Mouse (Mus musculus): ENCODE data around the gene S100a14. TPM values are rescaled to one million over a fixed set of nuclear protein-coding genes. Genes with fewer than 3 reads are reported as not detected.

Gene S100a14
- total and polyA plus RNA-seq, 3 experiments: not detected

DNA sequence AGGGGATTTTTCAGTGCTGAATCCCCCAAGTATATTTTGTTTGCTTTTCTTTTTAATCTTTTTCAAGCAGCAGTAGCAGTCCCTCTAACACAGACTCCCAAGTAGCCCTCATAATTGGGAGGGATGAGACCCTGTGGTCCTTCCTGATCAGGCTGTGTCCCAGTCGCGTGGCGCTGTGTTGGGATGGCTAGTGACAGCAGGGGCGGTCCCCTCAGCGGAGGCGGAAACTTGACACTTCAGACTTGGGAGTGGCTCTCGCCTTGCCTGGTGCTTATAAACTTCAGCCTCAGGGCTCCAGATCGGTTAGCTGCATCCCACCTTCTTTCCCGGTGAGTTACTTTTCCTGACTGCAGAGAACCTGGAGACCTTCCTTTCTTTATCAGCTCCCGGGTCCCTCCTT lies 12.0 kb upstream of the S100a14 start (continued):
- no peak for TF ChIP-seq TAL1 (IDR thresholded peaks at IDR 0.05; ENCODE audit: low read length)
- no peak for TF ChIP-seq E2F4 (IDR thresholded peaks at IDR 0.05; ENCODE audit: borderline replicate concordance, low read depth, low read length)
- no peak; the same call in 1 of the 2 replicates for TF ChIP-seq HCFC1 (IDR thresholded peaks at IDR 0.05; ENCODE audit: low read depth, low read length)
- TF ChIP-seq ZNF384 (IDR thresholded peaks at IDR 0.05; ENCODE audit: low read depth, low read length): no peak
- TF ChIP-seq BHLHE40 (IDR thresholded peaks at IDR 0.05; ENCODE audit: borderline replicate concordance, low read depth, low read length): no peak
- no peak for TF ChIP-seq ZKSCAN1 (IDR thresholded peaks at IDR 0.05; ENCODE audit: low read depth, low read length)
- TF ChIP-seq USF1 (IDR thresholded peaks at IDR 0.05; ENCODE audit: low read depth, low read length): 0 out of 2 replicates have a peak, but pooled peaks have one; percentile 24
- TF ChIP-seq SMC3 (IDR thresholded peaks at IDR 0.05; ENCODE audit: low read depth, low read length): no peak
- TF ChIP-seq KAT2A (conservative IDR thresholded peaks at IDR 0.05; ENCODE audit: low read depth, low read length): no peak; the same call in 1 of the 2 replicates
- TF ChIP-seq MAX (IDR thresholded peaks at IDR 0.05; ENCODE audit: low read length): peak; percentile 64
- peak; percentile 84 for TF ChIP-seq ZMIZ1 (IDR thresholded peaks at IDR 0.05; ENCODE audit: low read depth, low read length)
- no peak for TF ChIP-seq JUND (IDR thresholded peaks at IDR 0.05; ENCODE audit: low read depth, low read length)
- peak; percentile 99 for TF ChIP-seq MXI1 (IDR thresholded peaks at IDR 0.05; ENCODE audit: low read depth, low read length)
- TF ChIP-seq MAZ (IDR thresholded peaks at IDR 0.05; ENCODE audit: low read depth, low read length): 0 out of 2 replicates have a peak, but pooled peaks have one; percentile 32
- TF ChIP-seq EP300 (IDR thresholded peaks at IDR 0.05; ENCODE audit: low read depth in 1 of 2, low read length in 2 of 2): no peak
- 0 out of 2 replicates have a peak, but pooled peaks have one; percentile 4 for TF ChIP-seq GATA1 (IDR thresholded peaks at IDR 0.05; ENCODE audit: low read depth, low read length)
- TF ChIP-seq RAD21 (IDR thresholded peaks at IDR 0.05; ENCODE audit: low read depth, low read length): no peak
- no peak for TF ChIP-seq MAFK (IDR thresholded peaks at IDR 0.05; ENCODE audit: borderline replicate concordance, low read depth, low read length)
- no peak for TF ChIP-seq USF2 (IDR thresholded peaks at IDR 0.05; ENCODE audit: borderline replicate concordance in 1 of 2, insufficient read depth in 1 of 2, low read depth in 1 of 2, low read length in 2 of 2)
- TF ChIP-seq GABPA (IDR thresholded peaks at IDR 0.05; ENCODE audit: low read depth, low read length): no peak
- TF ChIP-seq NRF1 (IDR thresholded peaks at IDR 0.05; ENCODE audit: insufficient read depth, low read depth, low read length, poor library complexity, severe bottlenecking): no peak
- peak; percentile 95 for TF ChIP-seq SIN3A (IDR thresholded peaks at IDR 0.05; ENCODE audit: low read length)
- peak; percentile 76 for TF ChIP-seq TBP (IDR thresholded peaks at IDR 0.05; ENCODE audit: low read depth, low read length)
- no peak for TF ChIP-seq CHD1 (IDR thresholded peaks at IDR 0.05; ENCODE audit: low read depth, low read length)
- 0 out of 6 replicates have a peak, but pooled peaks of 1 of the 3 experiments have one; percentile 0 for TF ChIP-seq CTCF (IDR thresholded peaks at IDR 0.05 in 2 of 3, conservative IDR thresholded peaks at IDR 0.05 in 1 of 3; ENCODE audit: control insufficient read depth in 1 of 3, insufficient read depth in 1 of 3, low read depth in 2 of 3, low read length in 3 of 3, poor library complexity in 1 of 3, severe bottlenecking in 1 of 3)
- peak; percentile 54 to 83; a peak in 3 of 4 replicates for TF ChIP-seq POLR2A (IDR thresholded peaks at IDR 0.05; ENCODE audit: control insufficient read depth in 1 of 2, insufficient read depth in 1 of 2, low read depth in 1 of 2, low read length in 2 of 2, poor library complexity in 1 of 2)
